Mouse (Mus musculus): ENCODE results near the gene Urb2. TPM values are rescaled to one million over a fixed set of nuclear protein-coding genes. Genes with fewer than 3 reads are reported as not detected.
A peak's percentile ranks its signal among the peaks of the same experiment; 100 is the strongest.

The Urb2 gene
- 0.88 and 1.1 TPM in 2 replicates for polyA plus RNA-seq (2015; fragmentation: Nextera tagmentation; extraction: Ambion mirVana)

- TF ChIP-seq EP300 (IDR thresholded peaks at IDR 0.05), result no peak
- TF ChIP-seq CTCF (IDR thresholded peaks at IDR 0.05), result no peak
- H3K27me3 ChIP-seq (replicated peaks; ENCODE audit: insufficient read depth, low read length), result no peaks in the 10 kb centered on the region
- H3K4me2 ChIP-seq (replicated peaks; ENCODE audit: low read depth, low read length), result peak within 1 kb of the TSS; percentile 85
- peak within 1 kb of the TSS; percentile 51 for H3K9ac ChIP-seq (replicated peaks; ENCODE audit: low read depth)
- H3K27ac ChIP-seq (ENCODE audit: low read length), result peak within 1 kb of the TSS; percentile 86
- peak within 1 kb of the TSS; percentile 70 for H3K4me3 ChIP-seq (ENCODE audit: low read depth, low read length)
- ATAC-seq, result peak; percentile 94
- under 1% methylated on average over 61 of the region's 74 CpGs for WGBS
- peaks cover 5% of the 10 kb centered on the region; the same call in 1 of the 2 replicates for H3K4me1 ChIP-seq (ENCODE audit: insufficient read depth, low read depth, low read length)
- H3K36me3 ChIP-seq (ENCODE audit: insufficient read depth, low read length), result no peaks in the 10 kb centered on the region
- H3K9me3 ChIP-seq (ENCODE audit: low read length), result no peaks in the 10 kb centered on the region
- peak; percentile 95 for DNase-seq (ENCODE audit: low spot score)
These were observed at the start of gene Urb2, which contains the start of gene Taf5l for GRCm38 (mm10) chr8:124021237-124022227. Urb2 (plus strand) TSS chr8:124021508. Taf5l (minus strand) TSS chr8:124021397.

GRCm38 (mm10) chr8:123973495-123973894 lies 47.8 kb upstream of the Urb2 start:
- no peaks in the 10 kb centered on the region for H3K36me3 ChIP-seq (ENCODE audit: insufficient read depth, low read length)
- H3K27me3 ChIP-seq (replicated peaks; ENCODE audit: insufficient read depth, low read length), result no peaks in the 10 kb centered on the region
- DNase-seq (ENCODE audit: low spot score) (no peak), ATAC-seq (no peak)
- TF ChIP-seq EP300 (IDR thresholded peaks at IDR 0.05) (no peak), CTCF (IDR thresholded peaks at IDR 0.05) (no peak)
- 86% methylated on average over 1 of the region's 1 CpGs for WGBS
- H3K4me1 ChIP-seq (ENCODE audit: insufficient read depth, low read depth, low read length), result no peaks in the 10 kb centered on the region
- no peak overlapping the region for H3K4me3 ChIP-seq (ENCODE audit: low read depth, low read length)
- no peak overlapping the region for H3K4me2 ChIP-seq (replicated peaks; ENCODE audit: low read depth, low read length)
- no peak overlapping the region for H3K27ac ChIP-seq (ENCODE audit: low read length)
- no peak overlapping the region for H3K9ac ChIP-seq (replicated peaks; ENCODE audit: low read depth)
- H3K9me3 ChIP-seq (ENCODE audit: low read length), result no peaks in the 10 kb centered on the region

- 76% methylated on average over 4 of the region's 4 CpGs for WGBS
- H3K9me3 ChIP-seq (ENCODE audit: low read length), result no peaks in the 10 kb centered on the region
- DNase-seq (ENCODE audit: low spot score), result no peak
- no peaks in the 10 kb centered on the region for H3K27me3 ChIP-seq (replicated peaks; ENCODE audit: insufficient read depth, low read length)
- no peak overlapping the region for H3K9ac ChIP-seq (replicated peaks; ENCODE audit: low read depth)
- H3K27ac ChIP-seq (ENCODE audit: low read length), result peak overlapping the region; percentile 62; the same call in 1 of the 2 replicates
- H3K4me1 ChIP-seq (ENCODE audit: insufficient read depth, low read depth, low read length), result no peaks in the 10 kb centered on the region
- TF ChIP-seq CTCF (IDR thresholded peaks at IDR 0.05) (no peak), EP300 (IDR thresholded peaks at IDR 0.05) (no peak)
- no peaks in the 10 kb centered on the region for H3K36me3 ChIP-seq (ENCODE audit: insufficient read depth, low read length)
- ATAC-seq, result no peak
- no peak overlapping the region for H3K4me2 ChIP-seq (replicated peaks; ENCODE audit: low read depth, low read length)
- H3K4me3 ChIP-seq (ENCODE audit: low read depth, low read length), result no peak overlapping the region
These were observed 43.8 kb upstream of the Urb2 start for GRCm38 (mm10) chr8:123977499-123977898.

- Histone ChIP-seq H3K9ac (replicated peaks; ENCODE audit: low read depth) (no peak overlapping the region), H3K27me3 (replicated peaks; ENCODE audit: insufficient read depth, low read length) (no peaks in the 10 kb centered on the region), H3K36me3 (ENCODE audit: insufficient read depth, low read length) (no peaks in the 10 kb centered on the region), H3K9me3 (ENCODE audit: low read length) (no peaks in the 10 kb centered on the region), H3K4me1 (ENCODE audit: insufficient read depth, low read depth, low read length) (no peaks in the 10 kb centered on the region), H3K4me2 (replicated peaks; ENCODE audit: low read depth, low read length) (peak overlapping the region; percentile 14; the same call in 1 of the 2 replicates), H3K4me3 (ENCODE audit: low read depth, low read length) (no peak overlapping the region), H3K27ac (ENCODE audit: low read length) (peak overlapping the region; percentile 62; the same call in 1 of the 2 replicates)
- DNase-seq (ENCODE audit: low spot score) (peak; percentile 67), ATAC-seq (peak; percentile 38)
- no peak for TF ChIP-seq CTCF (IDR thresholded peaks at IDR 0.05)
- TF ChIP-seq EP300 (IDR thresholded peaks at IDR 0.05), result no peak
- 41% methylated on average over 14 of the region's 14 CpGs for WGBS
These were observed 43.0 kb upstream of the Urb2 start for GRCm38 (mm10) chr8:123978166-123978838.

- no peak for DNase-seq (ENCODE audit: low spot score)
- 66% methylated on average over 8 of the region's 8 CpGs for WGBS
- no peaks in the 10 kb centered on the region for H3K36me3 ChIP-seq (ENCODE audit: insufficient read depth, low read length)
- no peaks in the 10 kb centered on the region for H3K4me1 ChIP-seq (ENCODE audit: insufficient read depth, low read depth, low read length)
- no peak overlapping the region for H3K4me3 ChIP-seq (ENCODE audit: low read depth, low read length)
- TF ChIP-seq CTCF (IDR thresholded peaks at IDR 0.05) (no peak), EP300 (IDR thresholded peaks at IDR 0.05) (no peak)
- 0 out of 2 replicates have a peak overlapping the region, but pooled peaks have one; percentile 62 for H3K27ac ChIP-seq (ENCODE audit: low read length)
- H3K27me3 ChIP-seq (replicated peaks; ENCODE audit: insufficient read depth, low read length), result no peaks in the 10 kb centered on the region
- H3K9me3 ChIP-seq (ENCODE audit: low read length), result no peaks in the 10 kb centered on the region
- ATAC-seq, result no peak
- no peak overlapping the region for H3K9ac ChIP-seq (replicated peaks; ENCODE audit: low read depth)
- peak overlapping the region; percentile 14; the same call in 1 of the 2 replicates for H3K4me2 ChIP-seq (replicated peaks; ENCODE audit: low read depth, low read length)
These were observed 42.4 kb upstream of the Urb2 start for GRCm38 (mm10) chr8:123978926-123979325.

GRCm38 (mm10) chr8:123980239-123980638 lies 41.1 kb upstream of the Urb2 start:
- no peak for DNase-seq (ENCODE audit: low spot score)
- no peak overlapping the region for H3K27ac ChIP-seq (ENCODE audit: low read length)
- TF ChIP-seq EP300 (IDR thresholded peaks at IDR 0.05) (no peak), CTCF (IDR thresholded peaks at IDR 0.05) (no peak)
- no peak overlapping the region for H3K4me3 ChIP-seq (ENCODE audit: low read depth, low read length)
- no peaks in the 10 kb centered on the region for H3K27me3 ChIP-seq (replicated peaks; ENCODE audit: insufficient read depth, low read length)
- no peak overlapping the region for H3K4me2 ChIP-seq (replicated peaks; ENCODE audit: low read depth, low read length)
- H3K9ac ChIP-seq (replicated peaks; ENCODE audit: low read depth), result no peak overlapping the region
- no peaks in the 10 kb centered on the region for H3K4me1 ChIP-seq (ENCODE audit: insufficient read depth, low read depth, low read length)
- no peaks in the 10 kb centered on the region for H3K36me3 ChIP-seq (ENCODE audit: insufficient read depth, low read length)
- WGBS, result 74% methylated on average over 4 of the region's 4 CpGs
- ATAC-seq, result no peak
- H3K9me3 ChIP-seq (ENCODE audit: low read length), result no peaks in the 10 kb centered on the region

All from lung, postnatal 0 days (tissue).